Mouse (Mus musculus) liver, postnatal 0 days (tissue): ENCODE measurements around the gene Ksr2.

Source experiments
- CTCF ChIP-seq: sonication (generic); IDR thresholded peaks from 2 replicates; pipeline ENCODE4 v1.5.1; 2016; ENCODE audit warnings: antibody characterized with exemption, low read depth
- EP300 ChIP-seq: IDR thresholded peaks from 2 replicates; pipeline ENCODE4 v1.6.1; 2016; ENCODE audit warnings: antibody characterized with exemption, low read depth, mild to moderate bottlenecking

GRCm38 (mm10) chr5:117757696-117758482 lies 344.1 kb downstream of the Ksr2 start:
- TF ChIP-seq CTCF = no peak
- TF ChIP-seq EP300 = no peak
